Mouse (Mus musculus) E14TG2a.4 (cell line): ENCODE measurements around the gene Atad3a.

Source experiments
- CTCF ChIP-seq: conservative IDR thresholded peaks from 2 replicates; pipeline ENCODE4 v1.5.1; 2014; ENCODE audit warnings: low read length
- NANOG ChIP-seq: IDR thresholded peaks from 2 replicates; pipeline ENCODE4 v1.6.1; 2014; ENCODE audit warnings: borderline replicate concordance, low read length, mixed read lengths
- POU5F1 ChIP-seq: IDR thresholded peaks from 2 replicates; pipeline ENCODE4 v1.6.1; 2014; ENCODE audit warnings: low read length, borderline replicate concordance

DNA sequence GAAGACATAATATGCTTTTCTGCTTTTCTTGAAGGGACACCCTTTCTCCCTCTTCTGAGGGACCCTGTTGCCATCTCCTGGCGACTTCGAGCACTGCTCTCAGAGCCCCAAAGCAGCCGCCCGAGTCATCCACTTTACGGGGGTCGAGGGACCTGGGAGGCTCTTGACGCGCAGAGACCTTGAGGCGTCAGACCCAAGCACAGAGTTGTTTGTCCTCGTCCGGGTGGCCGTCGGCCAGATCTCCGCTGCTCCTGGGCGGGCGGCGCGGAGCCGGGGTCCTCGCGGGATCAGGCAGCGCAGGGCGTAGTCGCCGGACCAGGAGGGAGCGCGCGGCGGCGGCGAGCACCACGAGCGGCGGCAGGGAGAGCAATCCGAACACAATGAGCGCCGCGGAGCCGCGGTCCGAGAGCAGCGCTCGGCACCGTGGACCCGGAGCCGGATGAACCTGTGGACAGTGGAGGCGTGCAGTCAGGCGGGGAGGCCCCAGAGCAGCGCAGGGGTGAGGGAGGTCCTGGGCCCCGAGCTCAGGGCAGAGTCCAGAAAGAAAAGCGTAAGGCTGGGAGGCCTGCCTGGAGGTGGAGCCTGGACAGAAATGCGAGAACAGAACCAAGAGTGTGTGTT is 23.3 kb upstream of the Atad3a start:
- TF ChIP-seq CTCF (peak; percentile 31; the same call in 1 of the 2 replicates), POU5F1 (no peak), NANOG (no peak)
